Mouse (Mus musculus) gastrocnemius, postnatal 25 days (tissue): Measurements from ENCODE around the gene 1110032F04Rik. TPM values are rescaled to one million over a fixed set of nuclear protein-coding genes. Genes with fewer than 3 reads are reported as not detected.

Experiments used
- total RNA-seq, 2 experiments: library from RNA; stranded (reverse); gene quantifications; 1 replicate in 1 of 2; 2 replicates in 1 of 2; pipeline ENCODE4 v1.2.3; 2021

1110032F04Rik gene
- total RNA-seq, 2 experiments from 2014 or later = 0.10 TPM; not detected in 1

Other genes with a start within 250 kb of the 1110032F04Rik start
- gene Il12a, start 178.9 kb upstream of the 1110032F04Rik start, total RNA-seq = 1 to 10 TPM; 5.4 to 5.5 TPM
- gene Ift80, start 135.0 kb downstream of the 1110032F04Rik start, total RNA-seq = 1 to 10 TPM; 3.3 to 4.8 TPM
- 1 to 10 TPM; 6.6 to 9.7 TPM for gene Smc4, start 135.2 kb downstream of the 1110032F04Rik start, total RNA-seq
- gene Trim59, start 175.2 kb downstream of the 1110032F04Rik start, total RNA-seq = 1 to 10 TPM in 1 of 2 experiments, under 1 TPM in 1; 0.84 to 1.7 TPM